Mouse (Mus musculus): ENCODE results near the gene Dhtkd1. TPM values are rescaled to one million over a fixed set of nuclear protein-coding genes. Genes with fewer than 3 reads are reported as not detected.

Gene Dhtkd1
- total and polyA plus RNA-seq, 3 experiments, result 1.5 to 1.6 TPM; not detected in 1

GRCm38 (mm10) chr2:5930291-5931054 lies 12.1 kb downstream of the Dhtkd1 start (continued):
- TF ChIP-seq HCFC1 (IDR thresholded peaks at IDR 0.05; ENCODE audit: low read depth, low read length), result no peak
- no peak; the same call in 1 of the 2 replicates for TF ChIP-seq NELFE (IDR thresholded peaks at IDR 0.05; ENCODE audit: low read depth, low read length)
- peak; percentile 48; the same call in 1 of the 2 replicates for TF ChIP-seq TAL1 (IDR thresholded peaks at IDR 0.05; ENCODE audit: low read length)
- TF ChIP-seq TBP (IDR thresholded peaks at IDR 0.05; ENCODE audit: low read depth, low read length), result peak; percentile 64
- TF ChIP-seq POLR2AphosphoS2 (IDR thresholded peaks at IDR 0.05; ENCODE audit: low read length), result no peak
- no peak for TF ChIP-seq UBTF (IDR thresholded peaks at IDR 0.05; ENCODE audit: borderline replicate concordance, insufficient read depth, low read depth, low read length)

- no peaks in the 10 kb centered on the region for H3K27me3 ChIP-seq (ENCODE audit: control insufficient read depth in 1 of 2, insufficient read depth in 2 of 2, low read length in 2 of 2)
- H3K4me1 ChIP-seq (ENCODE audit: control insufficient read depth in 1 of 2, insufficient read depth in 2 of 2, low read length in 2 of 2), result peaks cover 16% of the 10 kb centered on the region in 2 experiments
- peaks cover 0 to 16% of the 10 kb centered on the region in 2 experiments; a peak in 2 of 4 replicates for H3K36me3 ChIP-seq (ENCODE audit: control insufficient read depth in 1 of 2, insufficient read depth in 2 of 2, low read length in 2 of 2)
- H3K79me2 ChIP-seq (ENCODE audit: control insufficient read depth, insufficient read depth, low read length, poor library complexity), result no peaks in the 10 kb centered on the region
- H3K9ac ChIP-seq (ENCODE audit: control insufficient read depth, low read depth, low read length, poor library complexity, severe bottlenecking), result no peak overlapping the region
- no peak for DNase-seq (ENCODE audit: low read depth, low spot score)
- no peaks in the 10 kb centered on the region for H3K9me3 ChIP-seq (replicated peaks; ENCODE audit: insufficient read depth, low read length)
- peak overlapping the region; percentile 78 for H3K27ac ChIP-seq (ENCODE audit: control insufficient read depth, low read depth, low read length)
- TF ChIP-seq MAFK (IDR thresholded peaks at IDR 0.05; ENCODE audit: borderline replicate concordance, low read depth, low read length) (no peak), USF1 (IDR thresholded peaks at IDR 0.05; ENCODE audit: low read depth, low read length) (no peak), NRF1 (IDR thresholded peaks at IDR 0.05; ENCODE audit: insufficient read depth, low read depth, low read length, poor library complexity, severe bottlenecking) (no peak), BHLHE40 (IDR thresholded peaks at IDR 0.05; ENCODE audit: borderline replicate concordance, low read depth, low read length) (no peak)
- H3K4me3 ChIP-seq (ENCODE audit: control insufficient read depth in 1 of 2, insufficient read depth in 1 of 2, low read depth in 2 of 2, low read length in 2 of 2), result no peak overlapping the region
These were observed 12.8 kb downstream of the Dhtkd1 start for GRCm38 (mm10) chr2:5929793-5930192.

- Histone ChIP-seq H3K4me1 (ENCODE audit: control insufficient read depth in 1 of 2, insufficient read depth in 2 of 2, low read length in 2 of 2) (peaks cover 13 to 16% of the 10 kb centered on the region in 2 experiments), H3K36me3 (ENCODE audit: control insufficient read depth in 1 of 2, insufficient read depth in 2 of 2, low read length in 2 of 2) (peaks cover 0 to 16% of the 10 kb centered on the region in 2 experiments; a peak in 2 of 4 replicates), H3K9me3 (replicated peaks; ENCODE audit: insufficient read depth, low read length) (no peaks in the 10 kb centered on the region), H3K79me2 (ENCODE audit: control insufficient read depth, insufficient read depth, low read length, poor library complexity) (no peaks in the 10 kb centered on the region), H3K27ac (ENCODE audit: control insufficient read depth, low read depth, low read length) (no peak overlapping the region), H3K9ac (ENCODE audit: control insufficient read depth, low read depth, low read length, poor library complexity, severe bottlenecking) (no peak overlapping the region), H3K4me3 (ENCODE audit: control insufficient read depth in 1 of 2, insufficient read depth in 1 of 2, low read depth in 2 of 2, low read length in 2 of 2) (no peak overlapping the region), H3K27me3 (ENCODE audit: control insufficient read depth in 1 of 2, insufficient read depth in 2 of 2, low read length in 2 of 2) (no peaks in the 10 kb centered on the region)
- TF ChIP-seq JUND (IDR thresholded peaks at IDR 0.05; ENCODE audit: low read depth, low read length), result no peak
- TF ChIP-seq RAD21 (IDR thresholded peaks at IDR 0.05; ENCODE audit: low read depth, low read length), result no peak
- TF ChIP-seq POLR2A (IDR thresholded peaks at IDR 0.05; ENCODE audit: control insufficient read depth in 1 of 2, insufficient read depth in 1 of 2, low read depth in 1 of 2, low read length in 2 of 2, poor library complexity in 1 of 2), result no peak
- no peak for TF ChIP-seq TAL1 (IDR thresholded peaks at IDR 0.05; ENCODE audit: low read length)
- no peak for TF ChIP-seq MEF2A (IDR thresholded peaks at IDR 0.05; ENCODE audit: extremely low read depth, insufficient replicate concordance, low read depth, low read length, poor library complexity, severe bottlenecking)
- TF ChIP-seq TCF12 (IDR thresholded peaks at IDR 0.05; ENCODE audit: low read depth, low read length), result no peak
- no peak for TF ChIP-seq ETS1 (IDR thresholded peaks at IDR 0.05; ENCODE audit: low read depth, low read length)
- no peak for TF ChIP-seq NRF1 (IDR thresholded peaks at IDR 0.05; ENCODE audit: insufficient read depth, low read depth, low read length, poor library complexity, severe bottlenecking)
- no peak for TF ChIP-seq MXI1 (IDR thresholded peaks at IDR 0.05; ENCODE audit: low read depth, low read length)
- TF ChIP-seq ZMIZ1 (IDR thresholded peaks at IDR 0.05; ENCODE audit: low read depth, low read length), result no peak
- no peak for TF ChIP-seq MAX (IDR thresholded peaks at IDR 0.05; ENCODE audit: low read length)
- TF ChIP-seq E2F4 (IDR thresholded peaks at IDR 0.05; ENCODE audit: borderline replicate concordance, low read depth, low read length), result no peak
- TF ChIP-seq USF2 (IDR thresholded peaks at IDR 0.05; ENCODE audit: borderline replicate concordance in 1 of 2, insufficient read depth in 1 of 2, low read depth in 1 of 2, low read length in 2 of 2), result no peak
- TF ChIP-seq ZKSCAN1 (IDR thresholded peaks at IDR 0.05; ENCODE audit: low read depth, low read length), result no peak
- TF ChIP-seq SMC3 (IDR thresholded peaks at IDR 0.05; ENCODE audit: low read depth, low read length), result no peak
- no peak for TF ChIP-seq UBTF (IDR thresholded peaks at IDR 0.05; ENCODE audit: borderline replicate concordance, insufficient read depth, low read depth, low read length)
- TF ChIP-seq BHLHE40 (IDR thresholded peaks at IDR 0.05; ENCODE audit: borderline replicate concordance, low read depth, low read length), result no peak
- no peak for TF ChIP-seq EP300 (IDR thresholded peaks at IDR 0.05; ENCODE audit: low read depth in 1 of 2, low read length in 2 of 2)
- no peak for TF ChIP-seq HCFC1 (IDR thresholded peaks at IDR 0.05; ENCODE audit: low read depth, low read length)
- TF ChIP-seq CTCF (IDR thresholded peaks at IDR 0.05 in 2 of 3, conservative IDR thresholded peaks at IDR 0.05 in 1 of 3; ENCODE audit: control insufficient read depth in 1 of 3, insufficient read depth in 1 of 3, low read depth in 2 of 3, low read length in 3 of 3, poor library complexity in 1 of 3, severe bottlenecking in 1 of 3), result no peak
- no peak for DNase-seq (ENCODE audit: low read depth, low spot score)
These were observed 15.1 kb downstream of the Dhtkd1 start for GRCm38 (mm10) chr2:5927481-5927880.
